Mouse (Mus musculus): ENCODE results near the gene Stox1. TPM values are rescaled to one million over a fixed set of nuclear protein-coding genes. Genes with fewer than 3 reads are reported as not detected.
"Not testable (repeated sequence)": the region's sequence is repeated elsewhere in the genome, so short reads cannot be mapped to it uniquely, and the experiment has no call there.

The Stox1 gene
- polyA plus RNA-seq, 1 experiment: 0.33 TPM

GRCm38 (mm10) chr10:62722701-62723100, 3.2 kb downstream of the Stox1 start:
- no peaks in the 10 kb centered on the region for H3K36me3 ChIP-seq (ENCODE audit: control insufficient read depth, insufficient read depth, low read length)
- TF ChIP-seq POLR2A (IDR thresholded peaks at IDR 0.05; ENCODE audit: low read depth, low read length) (no peak), CTCF (conservative IDR thresholded peaks at IDR 0.05; ENCODE audit: insufficient read depth, insufficient read length, low read depth, low read length) (no peak)
- DNase-seq: no peak
- H3K4me3 ChIP-seq (ENCODE audit: insufficient read depth, low read depth, low read length): no peak overlapping the region
- H3K27ac ChIP-seq (ENCODE audit: insufficient read depth, low read depth, low read length): no peak overlapping the region
- peaks cover 2% of the 10 kb centered on the region; the same call in 1 of the 2 replicates for H3K27me3 ChIP-seq (replicated peaks; ENCODE audit: control insufficient read depth, insufficient read depth, low read length)
- 41% methylated on average over 4 of the region's 4 CpGs for whole genome bisulfite sequencing
- 0 out of 2 replicates have a peak, but pooled peaks cover 3% of the 10 kb centered on the region for H3K4me1 ChIP-seq (ENCODE audit: control insufficient read depth, insufficient read depth, low read length)

GRCm38 (mm10) chr10:62720574-62720973, 5.4 kb downstream of the Stox1 start:
- not testable (repeated sequence) for H3K27ac ChIP-seq (ENCODE audit: insufficient read depth, low read depth, low read length); H3K4me3 ChIP-seq (ENCODE audit: insufficient read depth, low read depth, low read length); H3K4me1 ChIP-seq (ENCODE audit: control insufficient read depth, insufficient read depth, low read length); H3K27me3 ChIP-seq (replicated peaks; ENCODE audit: control insufficient read depth, insufficient read depth, low read length); H3K36me3 ChIP-seq (ENCODE audit: control insufficient read depth, insufficient read depth, low read length); DNase-seq
- WGBS: 79% methylated on average over 8 of the region's 8 CpGs

- no peak overlapping the region for H3K27ac ChIP-seq (ENCODE audit: insufficient read depth, low read depth, low read length)
- WGBS: 33% methylated on average over 10 of the region's 10 CpGs
- no peak for TF ChIP-seq CTCF (conservative IDR thresholded peaks at IDR 0.05; ENCODE audit: insufficient read depth, insufficient read length, low read depth, low read length)
- TF ChIP-seq POLR2A (IDR thresholded peaks at IDR 0.05; ENCODE audit: low read depth, low read length): no peak
- no peaks in the 10 kb centered on the region for H3K36me3 ChIP-seq (ENCODE audit: control insufficient read depth, insufficient read depth, low read length)
- DNase-seq: peak; percentile 17
- no peaks in the 10 kb centered on the region for H3K4me1 ChIP-seq (ENCODE audit: control insufficient read depth, insufficient read depth, low read length)
- no peaks in the 10 kb centered on the region for H3K27me3 ChIP-seq (replicated peaks; ENCODE audit: control insufficient read depth, insufficient read depth, low read length)
- no peak overlapping the region for H3K4me3 ChIP-seq (ENCODE audit: insufficient read depth, low read depth, low read length)
These were observed 12.5 kb downstream of the Stox1 start for GRCm38 (mm10) chr10:62713457-62713856.

GRCm38 (mm10) chr10:62703579-62703978, 22.3 kb downstream of the Stox1 start:
- Histone ChIP-seq H3K36me3 (ENCODE audit: control insufficient read depth, insufficient read depth, low read length) (no peaks in the 10 kb centered on the region), H3K4me1 (ENCODE audit: control insufficient read depth, insufficient read depth, low read length) (no peaks in the 10 kb centered on the region), H3K27me3 (replicated peaks; ENCODE audit: control insufficient read depth, insufficient read depth, low read length) (no peaks in the 10 kb centered on the region), H3K27ac (ENCODE audit: insufficient read depth, low read depth, low read length) (no peak overlapping the region), H3K4me3 (ENCODE audit: insufficient read depth, low read depth, low read length) (no peak overlapping the region)
- TF ChIP-seq POLR2A (IDR thresholded peaks at IDR 0.05; ENCODE audit: low read depth, low read length): no peak
- no peak for TF ChIP-seq CTCF (conservative IDR thresholded peaks at IDR 0.05; ENCODE audit: insufficient read depth, insufficient read length, low read depth, low read length)
- 79% methylated on average over 4 of the region's 4 CpGs for WGBS
- no peak for DNase-seq

GRCm38 (mm10) chr10:62702436-62702835, 23.5 kb downstream of the Stox1 start:
- WGBS: 85% methylated on average over 4 of the region's 4 CpGs
- Histone ChIP-seq H3K36me3 (ENCODE audit: control insufficient read depth, insufficient read depth, low read length) (no peaks in the 10 kb centered on the region), H3K27me3 (replicated peaks; ENCODE audit: control insufficient read depth, insufficient read depth, low read length) (no peaks in the 10 kb centered on the region), H3K27ac (ENCODE audit: insufficient read depth, low read depth, low read length) (no peak overlapping the region), H3K4me1 (ENCODE audit: control insufficient read depth, insufficient read depth, low read length) (no peaks in the 10 kb centered on the region), H3K4me3 (ENCODE audit: insufficient read depth, low read depth, low read length) (no peak overlapping the region)
- DNase-seq: no peak
- TF ChIP-seq CTCF (conservative IDR thresholded peaks at IDR 0.05; ENCODE audit: insufficient read depth, insufficient read length, low read depth, low read length): no peak

- WGBS: 68% methylated on average over 8 of the region's 8 CpGs
- no peaks in the 10 kb centered on the region for H3K4me1 ChIP-seq (ENCODE audit: control insufficient read depth, insufficient read depth, low read length)
- DNase-seq: no peak
- H3K27me3 ChIP-seq (replicated peaks; ENCODE audit: control insufficient read depth, insufficient read depth, low read length): no peaks in the 10 kb centered on the region
- TF ChIP-seq POLR2A (IDR thresholded peaks at IDR 0.05; ENCODE audit: low read depth, low read length) (no peak), CTCF (conservative IDR thresholded peaks at IDR 0.05; ENCODE audit: insufficient read depth, insufficient read length, low read depth, low read length) (no peak)
- no peak overlapping the region for H3K27ac ChIP-seq (ENCODE audit: insufficient read depth, low read depth, low read length)
- H3K4me3 ChIP-seq (ENCODE audit: insufficient read depth, low read depth, low read length): no peak overlapping the region
- H3K36me3 ChIP-seq (ENCODE audit: control insufficient read depth, insufficient read depth, low read length): no peaks in the 10 kb centered on the region
These were observed 33.2 kb downstream of the Stox1 start for GRCm38 (mm10) chr10:62692771-62693170.

- H3K27ac ChIP-seq (ENCODE audit: insufficient read depth, low read depth, low read length): no peak overlapping the region
These were observed 33.7 kb downstream of the Stox1 start for GRCm38 (mm10) chr10:62692244-62692643.

More at GRCm38 (mm10) chr10:62692244-62692643, 33.7 kb downstream of the Stox1 start:
- Histone ChIP-seq H3K36me3 (ENCODE audit: control insufficient read depth, insufficient read depth, low read length) (no peaks in the 10 kb centered on the region), H3K27me3 (replicated peaks; ENCODE audit: control insufficient read depth, insufficient read depth, low read length) (no peaks in the 10 kb centered on the region), H3K4me3 (ENCODE audit: insufficient read depth, low read depth, low read length) (no peak overlapping the region), H3K4me1 (ENCODE audit: control insufficient read depth, insufficient read depth, low read length) (no peaks in the 10 kb centered on the region)
- no peak for TF ChIP-seq CTCF (conservative IDR thresholded peaks at IDR 0.05; ENCODE audit: insufficient read depth, insufficient read length, low read depth, low read length)
- TF ChIP-seq POLR2A (IDR thresholded peaks at IDR 0.05; ENCODE audit: low read depth, low read length): no peak
- no peak for DNase-seq
- 58% methylated on average over 3 of the region's 3 CpGs for WGBS

Measured in kidney, adult 2 months (tissue).